In the genomic region with DNA sequence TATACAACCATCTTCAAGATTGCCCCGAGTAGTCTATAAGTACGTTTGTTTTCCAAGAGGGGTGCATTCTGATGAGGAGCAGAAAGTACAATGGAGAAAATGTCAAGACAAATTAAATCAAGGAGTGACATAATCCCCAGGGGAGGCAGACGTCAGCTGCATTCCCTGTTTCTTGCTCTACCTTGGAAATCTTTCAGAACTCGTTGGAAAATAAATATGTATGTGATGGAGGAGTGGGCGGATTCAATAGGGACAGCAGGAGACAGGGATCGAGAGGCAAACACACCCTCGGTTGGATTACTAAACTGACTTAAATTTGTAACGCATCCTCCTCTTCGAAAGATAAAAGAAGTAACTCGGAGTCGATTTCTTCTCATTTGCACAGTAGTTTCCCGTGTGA, we compare ENCODE assay signal across 13 mouse cellular contexts.
DNase-seq lines count a peak whose midpoint lies in the region.
"Had no signal": no experiment of that assay in that cellular context is flagged by ENCODE, and none has a peak within 500 bp of the region (broad histone marks: within the 10 kb centered on the region; RNA-seq: fewer than 3 reads in every experiment).

No protein-coding gene starts in this region.

- DNase-seq in frontal cortex, adult 2 months (ENCODE audit: extremely low spot score in 1 of 2, low spot score in 1 of 2) = peak; percentile 7 to 45
- no peak for DNase-seq in frontal cortex, postnatal 10 days (ENCODE audit: low spot score in 2 of 2)
- DNase-seq in layer of hippocampus, adult 9-11 months = peak; percentile 27
- no peak for DNase-seq in layer of hippocampus, postnatal 10 days (ENCODE audit: low spot score in 2 of 2)
- peak; percentile 11 to 13 for DNase-seq in right cerebral cortex, adult 2 months (ENCODE audit: low spot score in 2 of 2)
- DNase-seq in right cerebral cortex, postnatal 14 days = no peak
- no peak for DNase-seq in B cell, adult 2 months
- no peak for DNase-seq in lung, postnatal 36 days
- DNase-seq: adrenal gland, adult 8-10 months; cerebellum, adult 2 months; heart, adult 18-20 months; kidney, adult 8-10 months; thymus, postnatal 36 days had no signal

Comparison
In these comparisons a context has a peak if more than half of its experiments do, and no peak if none do; other contexts are left out.
1. DNase-seq: peak in frontal cortex, adult 2 months (2 of 2), layer of hippocampus, adult 9-11 months (single experiment) and right cerebral cortex, adult 2 months (2 of 2); none in frontal cortex, postnatal 10 days (0 of 2), layer of hippocampus, postnatal 10 days (0 of 2), right cerebral cortex, postnatal 14 days (single experiment), B cell, adult 2 months (0 of 2) and lung, postnatal 36 days (single experiment).